ENCODE assay signal across 10 mouse cellular contexts in the genomic region with DNA sequence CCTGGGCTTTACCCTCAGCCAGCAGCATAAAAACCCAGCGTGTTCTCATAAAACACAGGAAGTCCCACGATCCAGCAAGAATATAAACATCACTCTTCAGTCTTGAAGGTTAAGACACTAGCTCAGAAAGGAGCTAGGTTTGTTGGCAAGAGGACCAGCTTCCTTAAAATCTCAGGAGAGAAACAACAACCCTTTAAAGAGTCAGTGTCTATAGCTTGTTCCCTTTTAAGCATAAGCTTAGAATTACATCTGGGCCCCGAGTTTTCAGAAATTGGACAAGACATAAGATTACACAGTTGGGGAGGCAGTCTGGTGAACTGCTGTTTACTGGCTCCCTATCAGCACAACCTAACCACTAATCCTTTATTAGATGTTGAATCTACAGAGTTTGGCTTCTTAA. TPM values are rescaled to one million over a fixed set of nuclear protein-coding genes. Genes with fewer than 3 reads are reported as not detected.
DNase-seq lines count a peak whose midpoint lies in the region; ATAC-seq and TF ChIP-seq lines count a peak whose summit lies in the region.
"Had no signal": no experiment of that assay in that cellular context is flagged by ENCODE, and none has a peak within 500 bp of the region (broad histone marks: within the 10 kb centered on the region; RNA-seq: fewer than 3 reads in every experiment).

No protein-coding gene starts in this region.

- H3K27me3 ChIP-seq in erythroblast, embryonic 14.5 days (ENCODE audit: control insufficient read depth) = peaks cover 11% of the 10 kb centered on the region; the same call in 1 of the 2 replicates
- H3K27me3 ChIP-seq in hindbrain, embryonic 15.5 days = no peaks in the 10 kb centered on the region
- peaks cover 12% of the 10 kb centered on the region for H3K27me3 ChIP-seq in midbrain, embryonic 14.5 days (ENCODE audit: control insufficient read depth, insufficient read depth, low read length)

- ATAC-seq in erythroblast, adult 5-6 weeks (replicated peaks; ENCODE audit: low FRiP score, poor library complexity, severe bottlenecking) = no peak
- ATAC-seq in hindbrain, embryonic 15.5 days (ENCODE audit: low FRiP score, low read depth) = no peak
- ATAC-seq in midbrain, embryonic 14.5 days (ENCODE audit: low FRiP score, low TSS enrichment) = no peak
- no peak for ATAC-seq in megakaryocyte progenitor cell, adult 5-6 weeks (replicated peaks; ENCODE audit: poor library complexity)

- H3K36me3 ChIP-seq in erythroblast, embryonic 14.5 days (ENCODE audit: control insufficient read depth) = peaks cover 97% of the 10 kb centered on the region
- H3K36me3 ChIP-seq in hindbrain, embryonic 15.5 days = no peaks in the 10 kb centered on the region
- no peaks in the 10 kb centered on the region for H3K36me3 ChIP-seq in midbrain, embryonic 14.5 days (ENCODE audit: control insufficient read depth, insufficient read depth, low read length)

- no peak for DNase-seq in lung, adult 2 months
- DNase-seq in lung, adult 18-20 months = no peak
- DNase-seq in midbrain, embryonic 14.5 days = no peak
- no peak for DNase-seq in testis, postnatal 10 days (ENCODE audit: low spot score)
- DNase-seq: thymus, postnatal 14 days had no signal

- H3K27ac ChIP-seq in hindbrain, embryonic 15.5 days (replicated peaks) = no peak overlapping the region
- no peak overlapping the region for H3K27ac ChIP-seq in midbrain, embryonic 14.5 days (replicated peaks; ENCODE audit: low read depth, low read length)

- peak overlapping the region; percentile 93 for H3K4me3 ChIP-seq in erythroblast, embryonic 14.5 days (replicated peaks)
- peak overlapping the region; percentile 12 for H3K4me3 ChIP-seq in lung, adult 2 months (replicated peaks; ENCODE audit: extremely low read depth, low read depth, low read length)
- H3K4me3 ChIP-seq in hindbrain, embryonic 15.5 days = peak overlapping the region; percentile 77
- no peak overlapping the region for H3K4me3 ChIP-seq in midbrain, embryonic 14.5 days (replicated peaks; ENCODE audit: low read depth, low read length)

- TF ChIP-seq POLR2A in lung, adult 2 months (IDR thresholded peaks at IDR 0.05; ENCODE audit: borderline replicate concordance, extremely low read depth, low read depth, low read length) = no peak

- no peaks in the 10 kb centered on the region for H3K9me3 ChIP-seq in erythroblast, embryonic 14.5 days (ENCODE audit: control insufficient read depth, low read length)
- no peaks in the 10 kb centered on the region for H3K9me3 ChIP-seq in hindbrain, embryonic 15.5 days
- H3K9me3 ChIP-seq in midbrain, embryonic 14.5 days (ENCODE audit: control insufficient read depth, low read length) = no peaks in the 10 kb centered on the region

- no peak for TF ChIP-seq CTCF in lung, adult 2 months (IDR thresholded peaks at IDR 0.05; ENCODE audit: insufficient read depth, low read length)

- H3K4me2 ChIP-seq in hindbrain, embryonic 15.5 days = peak overlapping the region; percentile 93
- H3K4me2 ChIP-seq in midbrain, embryonic 14.5 days (ENCODE audit: low read length) = peak overlapping the region; percentile 91

- WGBS in lung, adult 2 months = 20% methylated on average over 3 of the region's 3 CpGs
- WGBS in hindbrain, embryonic 15.5 days = 30% methylated on average over 3 of the region's 3 CpGs
- 17% methylated on average over 3 of the region's 3 CpGs for WGBS in midbrain, embryonic 14.5 days

- peaks cover 82% of the 10 kb centered on the region for H3K4me1 ChIP-seq in erythroblast, embryonic 14.5 days (ENCODE audit: control insufficient read depth)
- peaks cover 2% of the 10 kb centered on the region; the same call in 1 of the 2 replicates for H3K4me1 ChIP-seq in lung, adult 2 months (ENCODE audit: control insufficient read depth, insufficient read depth, low read length)
- H3K4me1 ChIP-seq in hindbrain, embryonic 15.5 days (replicated peaks) = peaks cover 28% of the 10 kb centered on the region
- H3K4me1 ChIP-seq in midbrain, embryonic 14.5 days (ENCODE audit: control insufficient read depth, insufficient read depth, low read length) = peaks cover 17% of the 10 kb centered on the region

- no peak overlapping the region for H3K9ac ChIP-seq in hindbrain, embryonic 15.5 days
- H3K9ac ChIP-seq in midbrain, embryonic 14.5 days (replicated peaks; ENCODE audit: low read length) = no peak overlapping the region

RNA-seq across cellular contexts. Expression of gene Lmo2, which starts 14.1 kb away (rescaled TPM):
- 141 and 161 TPM in 2 replicates for polyA plus RNA-seq in erythroblast, embryonic 14.5 days (2012)
- 827 TPM in 2 replicates for total RNA-seq in erythroblast, adult 5-6 weeks (2015; ENCODE audit: low replicate concordance)
- total RNA-seq in erythroblast, adult 5-6 weeks (2017; ENCODE audit: low replicate concordance) = 564 and 619 TPM in 2 replicates
- 47.8 and 51.7 TPM in 2 replicates for polyA plus RNA-seq in lung, adult 2 months (2012; rRNA removed)
- polyA plus RNA-seq in hindbrain, embryonic 15.5 days (2015; fragmentation: Nextera tagmentation; extraction: Ambion mirVana) = 36.0 and 37.9 TPM in 2 replicates
- 25.8 and 31.6 TPM in 2 replicates for polyA plus RNA-seq in midbrain, embryonic 14.5 days (2014; fragmentation: Nextera tagmentation; extraction: Ambion mirVana)
- 427 and 476 TPM in 2 replicates for total RNA-seq in megakaryocyte progenitor cell, adult 5-6 weeks (2015)
- total RNA-seq in megakaryocyte progenitor cell, adult 5-6 weeks (2017) = 226 and 286 TPM in 2 replicates

RNA-seq across cellular contexts. Expression of gene Fbxo3, which starts 55.7 kb away (rescaled TPM):
- 0.70 and 0.79 TPM in 2 replicates for polyA plus RNA-seq in erythroblast, embryonic 14.5 days (2012)
- total RNA-seq in erythroblast, adult 5-6 weeks (2015; ENCODE audit: low replicate concordance) = 97.2 and 111 TPM in 2 replicates
- total RNA-seq in erythroblast, adult 5-6 weeks (2017; ENCODE audit: low replicate concordance) = 115 and 124 TPM in 2 replicates
- 11.4 and 19.3 TPM in 2 replicates for polyA plus RNA-seq in lung, adult 2 months (2012; rRNA removed)
- 66.9 and 67.0 TPM in 2 replicates for polyA plus RNA-seq in hindbrain, embryonic 15.5 days (2015; fragmentation: Nextera tagmentation; extraction: Ambion mirVana)
- 69.7 and 75.6 TPM in 2 replicates for polyA plus RNA-seq in midbrain, embryonic 14.5 days (2014; fragmentation: Nextera tagmentation; extraction: Ambion mirVana)
- 64.8 and 74.2 TPM in 2 replicates for total RNA-seq in megakaryocyte progenitor cell, adult 5-6 weeks (2015)
- 61.5 and 70.9 TPM in 2 replicates for total RNA-seq in megakaryocyte progenitor cell, adult 5-6 weeks (2017)

RNA-seq across cellular contexts. Expression of gene 4931422A03Rik, which starts 56.3 kb away (rescaled TPM):
- polyA plus RNA-seq in erythroblast, embryonic 14.5 days (2012) = not detected in 2 replicates
- total RNA-seq in erythroblast, adult 5-6 weeks (2015; ENCODE audit: low replicate concordance) = 6.1 and 10.4 TPM in 2 replicates
- total RNA-seq in erythroblast, adult 5-6 weeks (2017; ENCODE audit: low replicate concordance) = not detected in 2 replicates
- not detected in 2 replicates for polyA plus RNA-seq in lung, adult 2 months (2012; rRNA removed)
- 2.7 and 3.0 TPM in 2 replicates for polyA plus RNA-seq in hindbrain, embryonic 15.5 days (2015; fragmentation: Nextera tagmentation; extraction: Ambion mirVana)
- 2.6 and 2.7 TPM in 2 replicates for polyA plus RNA-seq in midbrain, embryonic 14.5 days (2014; fragmentation: Nextera tagmentation; extraction: Ambion mirVana)
- 1.0 and 2.2 TPM in 2 replicates for total RNA-seq in megakaryocyte progenitor cell, adult 5-6 weeks (2015)
- 0.17 TPM in 1 of 2 replicates, not detected in the other for total RNA-seq in megakaryocyte progenitor cell, adult 5-6 weeks (2017)
- polyA plus RNA-seq: large intestine, adult 2 months had no signal
